Mouse (Mus musculus): ENCODE results near the gene Tff3. TPM values are rescaled to one million over a fixed set of nuclear protein-coding genes. Genes with fewer than 3 reads are reported as not detected.

Gene Tff3
- polyA plus RNA-seq (2016; fragmentation: Nextera tagmentation; extraction: Ambion mirVana): not detected in 2 replicates

GRCm38 (mm10) chr17:31129452-31129851 is at the start of gene Tff3:
Tff3 (minus strand) TSS chr17:31129646.
- no peak within 1 kb of the TSS for H3K27ac ChIP-seq (replicated peaks)
- H3K4me1 ChIP-seq: peaks cover 21% of the 10 kb centered on the region
- no peaks in the 10 kb centered on the region for H3K36me3 ChIP-seq (replicated peaks)
- no peaks in the 10 kb centered on the region for H3K27me3 ChIP-seq (replicated peaks; ENCODE audit: low read depth, poor library complexity, severe bottlenecking)
- no peaks in the 10 kb centered on the region for H3K9me3 ChIP-seq
- no peak within 1 kb of the TSS for H3K4me3 ChIP-seq
- WGBS: 20% methylated on average over 2 of the region's 2 CpGs
- DNase-seq (ENCODE audit: low spot score): peak; percentile 40

- no peaks in the 10 kb centered on the region for H3K27me3 ChIP-seq (replicated peaks; ENCODE audit: low read depth, poor library complexity, severe bottlenecking)
- no peaks in the 10 kb centered on the region for H3K9me3 ChIP-seq
- no peak overlapping the region for H3K4me3 ChIP-seq
- H3K36me3 ChIP-seq (replicated peaks): no peaks in the 10 kb centered on the region
- 90% methylated on average over 4 of the region's 4 CpGs for WGBS
- no peak overlapping the region for H3K27ac ChIP-seq (replicated peaks)
- 0 out of 2 replicates have a peak, but pooled peaks cover 3% of the 10 kb centered on the region for H3K4me1 ChIP-seq
- no peak for DNase-seq (ENCODE audit: low spot score)
These were observed 46.9 kb upstream of the Tff3 start for GRCm38 (mm10) chr17:31176321-31176720.

- 91% methylated on average over 5 of the region's 5 CpGs for WGBS
- 0 out of 2 replicates have a peak, but pooled peaks cover 3% of the 10 kb centered on the region for H3K4me1 ChIP-seq
- H3K27ac ChIP-seq (replicated peaks): no peak overlapping the region
- no peaks in the 10 kb centered on the region for H3K9me3 ChIP-seq
- H3K36me3 ChIP-seq (replicated peaks): no peaks in the 10 kb centered on the region
- H3K27me3 ChIP-seq (replicated peaks; ENCODE audit: low read depth, poor library complexity, severe bottlenecking): no peaks in the 10 kb centered on the region
- DNase-seq (ENCODE audit: low spot score): no peak
- no peak overlapping the region for H3K4me3 ChIP-seq
These were observed 40.4 kb upstream of the Tff3 start for GRCm38 (mm10) chr17:31169796-31170195.

GRCm38 (mm10) chr17:31165127-31165526 is 35.7 kb upstream of the Tff3 start, which contains the start of gene Tff1:
Tff1 (minus strand) TSS chr17:31165277.
- Histone ChIP-seq H3K27me3 (replicated peaks; ENCODE audit: low read depth, poor library complexity, severe bottlenecking) (no peaks in the 10 kb centered on the region), H3K4me1 (no peaks in the 10 kb centered on the region), H3K9me3 (no peaks in the 10 kb centered on the region), H3K36me3 (replicated peaks) (no peaks in the 10 kb centered on the region), H3K4me3 (no peak within 1 kb of the TSS), H3K27ac (replicated peaks) (no peak within 1 kb of the TSS)
- DNase-seq (ENCODE audit: low spot score): no peak
- WGBS: 84% methylated on average over 6 of the region's 6 CpGs

GRCm38 (mm10) chr17:31163821-31164220 is 34.4 kb upstream of the Tff3 start:
- no peaks in the 10 kb centered on the region for H3K27me3 ChIP-seq (replicated peaks; ENCODE audit: low read depth, poor library complexity, severe bottlenecking)
- H3K27ac ChIP-seq (replicated peaks): no peak overlapping the region
- H3K4me3 ChIP-seq: no peak overlapping the region
- no peaks in the 10 kb centered on the region for H3K36me3 ChIP-seq (replicated peaks)
- H3K4me1 ChIP-seq: no peaks in the 10 kb centered on the region
- H3K9me3 ChIP-seq: no peaks in the 10 kb centered on the region
- WGBS: 84% methylated on average over 2 of the region's 2 CpGs
- no peak for DNase-seq (ENCODE audit: low spot score)

GRCm38 (mm10) chr17:31162607-31163006 is 33.2 kb upstream of the Tff3 start:
- no peaks in the 10 kb centered on the region for H3K9me3 ChIP-seq
- 89% methylated on average over 12 of the region's 12 CpGs for WGBS
- H3K36me3 ChIP-seq (replicated peaks): no peaks in the 10 kb centered on the region
- no peaks in the 10 kb centered on the region for H3K4me1 ChIP-seq
- DNase-seq (ENCODE audit: low spot score): no peak
- no peak overlapping the region for H3K4me3 ChIP-seq
- H3K27ac ChIP-seq (replicated peaks): no peak overlapping the region
- H3K27me3 ChIP-seq (replicated peaks; ENCODE audit: low read depth, poor library complexity, severe bottlenecking): no peaks in the 10 kb centered on the region

GRCm38 (mm10) chr17:31160291-31160690 is 30.8 kb upstream of the Tff3 start:
- no peaks in the 10 kb centered on the region for H3K4me1 ChIP-seq
- no peaks in the 10 kb centered on the region for H3K9me3 ChIP-seq
- no peak overlapping the region for H3K27ac ChIP-seq (replicated peaks)
- no peaks in the 10 kb centered on the region for H3K36me3 ChIP-seq (replicated peaks)
- H3K4me3 ChIP-seq: no peak overlapping the region
- 83% methylated on average over 4 of the region's 4 CpGs for WGBS
- no peak for DNase-seq (ENCODE audit: low spot score)
- H3K27me3 ChIP-seq (replicated peaks; ENCODE audit: low read depth, poor library complexity, severe bottlenecking): no peaks in the 10 kb centered on the region

- no peaks in the 10 kb centered on the region for H3K9me3 ChIP-seq
- no peak overlapping the region for H3K27ac ChIP-seq (replicated peaks)
- no peak overlapping the region for H3K4me3 ChIP-seq
- H3K27me3 ChIP-seq (replicated peaks; ENCODE audit: low read depth, poor library complexity, severe bottlenecking): no peaks in the 10 kb centered on the region
- 75% methylated on average over 6 of the region's 6 CpGs for WGBS
- no peaks in the 10 kb centered on the region for H3K36me3 ChIP-seq (replicated peaks)
- no peaks in the 10 kb centered on the region for H3K4me1 ChIP-seq
- no peak for DNase-seq (ENCODE audit: low spot score)
These were observed 28.5 kb upstream of the Tff3 start for GRCm38 (mm10) chr17:31157921-31158320.

GRCm38 (mm10) chr17:31153785-31154184 is 24.3 kb upstream of the Tff3 start:
- H3K4me3 ChIP-seq: no peak overlapping the region
- no peaks in the 10 kb centered on the region for H3K9me3 ChIP-seq
- DNase-seq (ENCODE audit: low spot score): no peak
- no peak overlapping the region for H3K27ac ChIP-seq (replicated peaks)
- H3K36me3 ChIP-seq (replicated peaks): no peaks in the 10 kb centered on the region
- 0 out of 2 replicates have a peak, but pooled peaks cover 6% of the 10 kb centered on the region for H3K4me1 ChIP-seq
- H3K27me3 ChIP-seq (replicated peaks; ENCODE audit: low read depth, poor library complexity, severe bottlenecking): no peaks in the 10 kb centered on the region
- WGBS: 79% methylated on average over 8 of the region's 8 CpGs

- H3K4me3 ChIP-seq: no peak overlapping the region
- DNase-seq (ENCODE audit: low spot score): no peak
- 86% methylated on average over 9 of the region's 9 CpGs for WGBS
- H3K36me3 ChIP-seq (replicated peaks): no peaks in the 10 kb centered on the region
- H3K9me3 ChIP-seq: no peaks in the 10 kb centered on the region
- 0 out of 2 replicates have a peak, but pooled peaks cover 6% of the 10 kb centered on the region for H3K4me1 ChIP-seq
- no peak overlapping the region for H3K27ac ChIP-seq (replicated peaks)
- no peaks in the 10 kb centered on the region for H3K27me3 ChIP-seq (replicated peaks; ENCODE audit: low read depth, poor library complexity, severe bottlenecking)
These were observed 23.6 kb upstream of the Tff3 start for GRCm38 (mm10) chr17:31152966-31153499.

- 52% methylated on average over 5 of the region's 5 CpGs for WGBS
- Histone ChIP-seq H3K36me3 (replicated peaks) (no peaks in the 10 kb centered on the region), H3K9me3 (no peaks in the 10 kb centered on the region)
These were observed 23.1 kb upstream of the Tff3 start for GRCm38 (mm10) chr17:31152512-31152911.

GRCm38 (mm10) chr17:31145998-31146397 is 16.6 kb upstream of the Tff3 start:
- DNase-seq (ENCODE audit: low spot score): no peak
- H3K36me3 ChIP-seq (replicated peaks): no peaks in the 10 kb centered on the region
- H3K4me3 ChIP-seq: no peak overlapping the region
- H3K9me3 ChIP-seq: no peaks in the 10 kb centered on the region
- H3K27ac ChIP-seq (replicated peaks): no peak overlapping the region
- 83% methylated on average over 9 of the region's 9 CpGs for WGBS
- 0 out of 2 replicates have a peak, but pooled peaks cover 3% of the 10 kb centered on the region for H3K27me3 ChIP-seq (replicated peaks; ENCODE audit: low read depth, poor library complexity, severe bottlenecking)
- no peaks in the 10 kb centered on the region for H3K4me1 ChIP-seq

More at GRCm38 (mm10) chr17:31152512-31152911, 23.1 kb upstream of the Tff3 start:
- H3K27ac ChIP-seq (replicated peaks): no peak overlapping the region
- no peak overlapping the region for H3K4me3 ChIP-seq
- 0 out of 2 replicates have a peak, but pooled peaks cover 6% of the 10 kb centered on the region for H3K4me1 ChIP-seq
- no peaks in the 10 kb centered on the region for H3K27me3 ChIP-seq (replicated peaks; ENCODE audit: low read depth, poor library complexity, severe bottlenecking)
- DNase-seq (ENCODE audit: low spot score): no peak

All from embryonic facial prominence, embryonic 10.5 days (tissue).